Mouse (Mus musculus): ENCODE measurements around the gene Ddn. TPM values are rescaled to one million over a fixed set of nuclear protein-coding genes. Genes with fewer than 3 reads are reported as not detected.

Gene Ddn
- polyA plus RNA-seq, 1 experiment from 2014 or later: 0.04 TPM

DNA sequence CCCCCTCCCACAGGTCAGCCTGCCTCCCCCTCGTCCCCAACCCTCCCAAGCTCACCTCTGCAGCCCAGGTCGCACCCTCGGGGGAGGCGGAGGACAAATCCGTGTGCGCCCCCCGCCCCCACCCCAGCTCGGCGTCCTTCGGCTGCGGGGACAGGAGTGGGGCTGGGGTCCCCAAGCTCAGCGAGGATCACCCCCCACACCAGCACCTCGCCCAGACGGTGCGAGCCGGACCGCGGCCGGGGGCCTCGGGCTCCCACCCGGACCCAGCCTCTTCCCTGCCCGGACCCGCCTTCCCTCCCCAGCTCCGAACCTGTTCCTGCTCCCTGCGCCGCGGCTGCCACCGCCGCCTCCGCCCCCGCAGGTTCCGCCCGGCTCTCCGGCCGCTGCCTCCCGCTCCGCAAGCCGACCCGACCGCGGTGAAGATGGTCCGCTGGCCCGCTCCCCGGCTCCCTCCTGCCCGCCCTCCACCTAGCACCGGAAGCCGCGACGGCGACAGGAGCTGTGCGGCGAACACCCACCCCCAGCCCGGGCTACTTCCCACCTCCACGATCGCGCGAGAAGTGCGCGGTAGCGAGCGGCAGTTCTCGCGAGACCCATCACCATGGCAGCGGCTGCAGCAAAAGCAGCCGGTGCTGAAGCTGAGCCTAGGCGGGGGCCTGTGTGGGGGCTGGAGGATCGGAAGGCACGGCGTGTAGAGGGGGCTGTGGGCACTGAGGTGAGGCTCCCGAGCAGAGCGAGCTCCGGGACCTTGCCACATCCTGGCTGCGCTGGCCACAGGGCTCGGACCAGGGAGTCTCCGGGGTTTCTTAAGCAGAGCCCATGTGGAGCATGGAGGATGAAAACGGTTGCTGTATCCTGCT, 46.4 kb downstream of the Ddn start, which contains the start of gene Arf3:
Gene Arf3, minus strand, starts transcription at position 545 of the 860 bp plus-strand sequence.
- H3K9me3 ChIP-seq: no peaks in the 10 kb centered on the region
- H3K4me2 ChIP-seq: peak within 1 kb of the TSS; percentile 86
- peaks cover 3% of the 10 kb centered on the region; the same call in 1 of the 2 replicates for H3K27me3 ChIP-seq
- H3K4me3 ChIP-seq: peak within 1 kb of the TSS; percentile 99
- H3K4me1 ChIP-seq: peaks cover 16% of the 10 kb centered on the region
- peak within 1 kb of the TSS; percentile 90 for H3K9ac ChIP-seq
- peak within 1 kb of the TSS; percentile 82 for H3K27ac ChIP-seq
- under 1% methylated on average over 69 of the region's 76 CpGs for WGBS
- peaks cover 10% of the 10 kb centered on the region; the same call in 1 of the 2 replicates for H3K36me3 ChIP-seq
- ATAC-seq (ENCODE audit: borderline replicate concordance, extremely low read depth, low FRiP score, low TSS enrichment): peak; percentile 94

DNA sequence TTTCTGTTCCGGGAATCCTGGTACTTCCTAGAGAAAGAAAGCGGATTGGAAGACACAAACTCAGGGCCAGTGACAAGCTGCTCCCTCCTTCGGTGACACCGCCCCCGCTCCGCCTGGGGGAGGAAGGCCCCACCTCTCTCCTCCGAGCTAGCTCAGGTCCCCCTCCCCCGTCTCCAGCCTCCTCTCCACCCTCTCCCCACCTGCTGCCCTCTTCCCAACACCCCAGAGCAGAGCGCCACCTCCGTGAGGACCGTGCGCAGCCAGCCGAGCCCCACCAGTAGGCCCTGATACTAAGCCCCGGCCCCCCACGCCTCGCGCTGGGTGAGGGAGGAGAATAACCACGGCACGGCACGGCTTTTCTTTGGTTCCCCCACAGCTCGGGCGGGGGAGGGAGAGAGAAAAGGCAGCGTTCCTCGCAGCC, 47.1 kb downstream of the Ddn start:
- Histone ChIP-seq H3K9me3 (no peaks in the 10 kb centered on the region), H3K27me3 (peaks cover 3% of the 10 kb centered on the region; the same call in 1 of the 2 replicates), H3K4me1 (peaks cover 16% of the 10 kb centered on the region), H3K9ac (peak overlapping the region; percentile 90), H3K4me2 (peak overlapping the region; percentile 86), H3K27ac (peak overlapping the region; percentile 82), H3K36me3 (peaks cover 10% of the 10 kb centered on the region; the same call in 1 of the 2 replicates), H3K4me3 (peak overlapping the region; percentile 99)
- ATAC-seq (ENCODE audit: borderline replicate concordance, extremely low read depth, low FRiP score, low TSS enrichment): peak; percentile 73
- under 1% methylated on average over 20 of the region's 24 CpGs for WGBS

DNA sequence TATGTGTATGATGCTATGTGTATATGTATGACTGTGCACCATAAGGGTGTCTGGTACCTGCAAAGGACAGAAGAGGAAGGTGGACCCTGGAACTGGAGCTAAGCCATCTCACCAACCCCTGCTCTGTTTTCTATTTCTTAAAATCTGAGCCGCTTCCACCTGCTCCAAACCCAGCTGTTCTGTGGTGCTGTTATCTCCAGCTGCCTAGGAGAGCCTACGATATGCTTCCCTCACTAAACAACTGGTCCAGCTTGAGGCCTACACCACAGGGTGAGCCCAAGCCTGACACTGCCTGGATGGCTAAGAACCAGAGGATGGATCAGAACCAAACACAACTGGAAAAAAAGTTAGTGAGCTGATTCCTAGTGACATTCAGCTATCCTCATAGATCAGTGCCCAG, 55.2 kb downstream of the Ddn start:
- H3K9ac ChIP-seq: no peak overlapping the region
- ATAC-seq (ENCODE audit: borderline replicate concordance, extremely low read depth, low FRiP score, low TSS enrichment): no peak
- WGBS: 82% methylated on average over 2 of the region's 2 CpGs

More for the DNA sequence above, 55.2 kb downstream of the Ddn start:
- H3K4me1 ChIP-seq: no peaks in the 10 kb centered on the region
- H3K9me3 ChIP-seq: no peaks in the 10 kb centered on the region
- H3K27ac ChIP-seq: no peak overlapping the region
- H3K36me3 ChIP-seq: peaks cover 2% of the 10 kb centered on the region; the same call in 1 of the 2 replicates
- H3K27me3 ChIP-seq: no peaks in the 10 kb centered on the region
- H3K4me3 ChIP-seq: no peak overlapping the region
- no peak overlapping the region for H3K4me2 ChIP-seq

Other genes with a start within 250 kb of the Ddn start
- 51.4 and 56.3 TPM in 2 replicates for gene Ccnt1, start 238.6 kb downstream of the Ddn start, polyA plus RNA-seq (2015; fragmentation: Nextera tagmentation; extraction: Ambion mirVana)
- gene 4930415O20Rik, start 238.5 kb downstream of the Ddn start, polyA plus RNA-seq (2015; fragmentation: Nextera tagmentation; extraction: Ambion mirVana): not detected in 2 replicates
- gene Adcy6, start 199.4 kb downstream of the Ddn start, polyA plus RNA-seq (2015; fragmentation: Nextera tagmentation; extraction: Ambion mirVana): 22.4 and 23.2 TPM in 2 replicates
- gene Cacnb3, start 178.7 kb downstream of the Ddn start, polyA plus RNA-seq (2015; fragmentation: Nextera tagmentation; extraction: Ambion mirVana): 26.7 and 27.2 TPM in 2 replicates
- gene Ddx23, start 146.6 kb downstream of the Ddn start, polyA plus RNA-seq (2015; fragmentation: Nextera tagmentation; extraction: Ambion mirVana): 22.5 and 22.9 TPM in 2 replicates
- 0.63 and 0.92 TPM in 2 replicates for gene Rnd1, start 132.0 kb downstream of the Ddn start, polyA plus RNA-seq (2015; fragmentation: Nextera tagmentation; extraction: Ambion mirVana)
- gene Ccdc65, start 101.3 kb downstream of the Ddn start, polyA plus RNA-seq (2015; fragmentation: Nextera tagmentation; extraction: Ambion mirVana): 2.1 and 2.8 TPM in 2 replicates
- gene Fkbp11, start 81.3 kb downstream of the Ddn start, polyA plus RNA-seq (2015; fragmentation: Nextera tagmentation; extraction: Ambion mirVana): 30.0 and 32.6 TPM in 2 replicates
- 45.7 and 45.8 TPM in 2 replicates for gene Arf3, start 46.3 kb downstream of the Ddn start, polyA plus RNA-seq (2015; fragmentation: Nextera tagmentation; extraction: Ambion mirVana)
- gene Wnt10b, start 31.3 kb downstream of the Ddn start, polyA plus RNA-seq (2015; fragmentation: Nextera tagmentation; extraction: Ambion mirVana): 0.10 TPM in 1 of 2 replicates, not detected in the other
- gene Wnt1, start 19.6 kb downstream of the Ddn start, polyA plus RNA-seq (2015; fragmentation: Nextera tagmentation; extraction: Ambion mirVana): not detected in 2 replicates
- 105 and 113 TPM in 2 replicates for gene Prkag1, start 22.0 kb upstream of the Ddn start, polyA plus RNA-seq (2015; fragmentation: Nextera tagmentation; extraction: Ambion mirVana)
- 11.1 and 12.5 TPM in 2 replicates for gene Kmt2d, start 61.7 kb upstream of the Ddn start, polyA plus RNA-seq (2015; fragmentation: Nextera tagmentation; extraction: Ambion mirVana)
- 9.9 and 11.6 TPM in 2 replicates for gene Rhebl1, start 85.0 kb upstream of the Ddn start, polyA plus RNA-seq (2015; fragmentation: Nextera tagmentation; extraction: Ambion mirVana)
- gene Dhh, start 89.0 kb upstream of the Ddn start, polyA plus RNA-seq (2015; fragmentation: Nextera tagmentation; extraction: Ambion mirVana): 2.3 and 2.8 TPM in 2 replicates
- gene Lmbr1l, start 108.7 kb upstream of the Ddn start, polyA plus RNA-seq (2015; fragmentation: Nextera tagmentation; extraction: Ambion mirVana): 14.8 and 15.8 TPM in 2 replicates
- gene Tuba1b, start 125.1 kb upstream of the Ddn start, polyA plus RNA-seq (2015; fragmentation: Nextera tagmentation; extraction: Ambion mirVana): 1,916 and 1,998 TPM in 2 replicates
- gene Gm49450, start 144.1 kb upstream of the Ddn start, polyA plus RNA-seq (2015; fragmentation: Nextera tagmentation; extraction: Ambion mirVana): not detected in 2 replicates
- 1,060 and 1,067 TPM in 2 replicates for gene Tuba1a, start 144.2 kb upstream of the Ddn start, polyA plus RNA-seq (2015; fragmentation: Nextera tagmentation; extraction: Ambion mirVana)
- 211 and 224 TPM in 2 replicates for gene Tuba1c, start 220.4 kb upstream of the Ddn start, polyA plus RNA-seq (2015; fragmentation: Nextera tagmentation; extraction: Ambion mirVana)
- 3.1 and 6.8 TPM in 2 replicates for gene Prph, start 245.7 kb upstream of the Ddn start, polyA plus RNA-seq (2015; fragmentation: Nextera tagmentation; extraction: Ambion mirVana)

Measured in lung, embryonic 15.5 days (tissue).